In genomic region chr11:35798874-35799273, GRCm38 (mm10) we compare ENCODE assay signal across 8 mouse cellular contexts. TPM values are rescaled to one million over a fixed set of nuclear protein-coding genes. Genes with fewer than 3 reads are reported as not detected.
DNase-seq lines count a peak whose midpoint lies in the region; ATAC-seq lines count a peak whose summit lies in the region.

Fbll1 (minus strand) TSS chr11:35798884.

- peaks cover 33% of the 10 kb centered on the region for H3K27me3 ChIP-seq in forebrain, embryonic 11.5 days (ENCODE audit: control insufficient read depth, insufficient read depth, low read length)
- H3K27me3 ChIP-seq in limb, embryonic 12.5 days = peaks cover 69% of the 10 kb centered on the region

- H3K4me2 ChIP-seq in forebrain, embryonic 11.5 days (ENCODE audit: low read depth, low read length, severe bottlenecking) = peak within 1 kb of the TSS; percentile 68
- H3K4me2 ChIP-seq in limb, embryonic 12.5 days = peak within 1 kb of the TSS; percentile 76

- peak within 1 kb of the TSS; percentile 46 for H3K4me3 ChIP-seq in forebrain, embryonic 11.5 days (ENCODE audit: low read depth, low read length)
- peak within 1 kb of the TSS; percentile 44 for H3K4me3 ChIP-seq in limb, embryonic 12.5 days (replicated peaks)

- WGBS in forebrain, embryonic 11.5 days = 15% methylated on average over 11 of the region's 11 CpGs
- WGBS in limb, embryonic 12.5 days = 20% methylated on average over 11 of the region's 11 CpGs

- DNase-seq in right cerebral cortex, postnatal 10 days (ENCODE audit: low spot score in 2 of 2) = peak; percentile 40 to 44
- no peak for DNase-seq in right cerebral cortex, adult 2 months (ENCODE audit: low spot score in 2 of 2)
- DNase-seq in brain, adult 2 months (ENCODE audit: low read depth, low spot score) = peak; percentile 47
- peak; percentile 78 for DNase-seq in forebrain, embryonic 11.5 days (ENCODE audit: low spot score)
- peak; percentile 69 for DNase-seq in hindlimb bud, embryonic 11.5 days (ENCODE audit: extremely low spot score, low read depth, low spot score)
- peak; percentile 58 for DNase-seq in neural tube, embryonic 10.5 days (ENCODE audit: extremely low spot score, low spot score)
- no peak for DNase-seq in right cerebral cortex, postnatal 25 days

- no peak within 1 kb of the TSS for H3K27ac ChIP-seq in forebrain, embryonic 11.5 days (ENCODE audit: low read depth, low read length)
- no peak within 1 kb of the TSS for H3K27ac ChIP-seq in limb, embryonic 12.5 days

- no peaks in the 10 kb centered on the region for H3K36me3 ChIP-seq in forebrain, embryonic 11.5 days (ENCODE audit: control insufficient read depth, insufficient read depth, low read length)
- H3K36me3 ChIP-seq in limb, embryonic 12.5 days = no peaks in the 10 kb centered on the region

- peaks cover 11% of the 10 kb centered on the region for H3K4me1 ChIP-seq in forebrain, embryonic 11.5 days (replicated peaks; ENCODE audit: control insufficient read depth, insufficient read depth, low read length)
- H3K4me1 ChIP-seq in limb, embryonic 12.5 days (replicated peaks) = peaks cover 14% of the 10 kb centered on the region

- H3K9ac ChIP-seq in forebrain, embryonic 11.5 days (ENCODE audit: low read length) = peak within 1 kb of the TSS; percentile 41
- no peak within 1 kb of the TSS for H3K9ac ChIP-seq in limb, embryonic 12.5 days (replicated peaks)

- ATAC-seq in forebrain, embryonic 11.5 days (replicated peaks; ENCODE audit: low FRiP score) = no peak
- no peak for ATAC-seq in limb, embryonic 12.5 days (ENCODE audit: insufficient number of reproducible peaks, insufficient read depth, low FRiP score, low TSS enrichment, low read depth)

- H3K9me3 ChIP-seq in forebrain, embryonic 11.5 days (ENCODE audit: control insufficient read depth, low read length) = no peaks in the 10 kb centered on the region
- no peaks in the 10 kb centered on the region for H3K9me3 ChIP-seq in limb, embryonic 12.5 days

RNA-seq across cellular contexts. Expression of gene Fbll1, which starts in this region (rescaled TPM):
- polyA plus RNA-seq in forebrain, embryonic 11.5 days (2014; fragmentation: Nextera tagmentation; extraction: Ambion mirVana) = 2.1 and 2.3 TPM in 2 replicates
- polyA plus RNA-seq in limb, embryonic 12.5 days (2016; fragmentation: Nextera tagmentation; extraction: Ambion mirVana) = not detected in 2 replicates

Comparison
In these comparisons a context has a peak if more than half of its experiments do, and no peak if none do; other contexts are left out.
1. DNase-seq: peak in right cerebral cortex, postnatal 10 days (2 of 2), brain, adult 2 months (single experiment), forebrain, embryonic 11.5 days (single experiment), hindlimb bud, embryonic 11.5 days (single experiment) and neural tube, embryonic 10.5 days (single experiment); none in right cerebral cortex, adult 2 months (0 of 2) and right cerebral cortex, postnatal 25 days (single experiment).